Mouse (Mus musculus): ENCODE data around the gene N4bp2l1. TPM values are rescaled to one million over a fixed set of nuclear protein-coding genes. Genes with fewer than 3 reads are reported as not detected.

N4bp2l1 gene
- polyA plus RNA-seq, 1 experiment from 2014 or later, result 13.0 TPM

- no peaks in the 10 kb centered on the region for H3K36me3 ChIP-seq (ENCODE audit: control insufficient read depth, insufficient read depth, low read length)
- no peak overlapping the region for H3K4me2 ChIP-seq
- no peak overlapping the region for H3K27ac ChIP-seq (ENCODE audit: low read depth, low read length)
- no peaks in the 10 kb centered on the region for H3K27me3 ChIP-seq (replicated peaks; ENCODE audit: control insufficient read depth, insufficient read depth, low read length)
- no peak overlapping the region for H3K4me3 ChIP-seq (ENCODE audit: low read depth, low read length)
- 85% methylated on average over 14 of the region's 14 CpGs for WGBS
- 0 out of 2 replicates have a peak overlapping the region, but pooled peaks have one; percentile 14 for H3K9ac ChIP-seq (ENCODE audit: low read depth, low read length)
- no peak for ATAC-seq (replicated peaks; ENCODE audit: low FRiP score)
- no peak for DNase-seq (ENCODE audit: low spot score)
- H3K4me1 ChIP-seq (replicated peaks; ENCODE audit: control insufficient read depth, insufficient read depth, low read length), result peaks cover 22% of the 10 kb centered on the region
- no peaks in the 10 kb centered on the region for H3K9me3 ChIP-seq (ENCODE audit: control insufficient read depth, low read length)
These were observed 4.6 kb upstream of the N4bp2l1 start for GRCm38 (mm10) chr5:150601441-150602230.

GRCm38 (mm10) chr5:150600554-150601440, 3.8 kb upstream of the N4bp2l1 start:
- H3K9ac ChIP-seq (ENCODE audit: low read depth, low read length), result 0 out of 2 replicates have a peak overlapping the region, but pooled peaks have one; percentile 14
- no peak overlapping the region for H3K4me3 ChIP-seq (ENCODE audit: low read depth, low read length)
- no peaks in the 10 kb centered on the region for H3K36me3 ChIP-seq (ENCODE audit: control insufficient read depth, insufficient read depth, low read length)
- no peak overlapping the region; the same call in 1 of the 2 replicates for H3K27ac ChIP-seq (ENCODE audit: low read depth, low read length)
- ATAC-seq (replicated peaks; ENCODE audit: low FRiP score), result no peak
- H3K27me3 ChIP-seq (replicated peaks; ENCODE audit: control insufficient read depth, insufficient read depth, low read length), result no peaks in the 10 kb centered on the region
- peaks cover 22% of the 10 kb centered on the region for H3K4me1 ChIP-seq (replicated peaks; ENCODE audit: control insufficient read depth, insufficient read depth, low read length)
- H3K9me3 ChIP-seq (ENCODE audit: control insufficient read depth, low read length), result no peaks in the 10 kb centered on the region
- no peak overlapping the region for H3K4me2 ChIP-seq
- WGBS, result 73% methylated on average over 20 of the region's 20 CpGs
- DNase-seq (ENCODE audit: low spot score), result no peak

- Histone ChIP-seq H3K4me1 (replicated peaks; ENCODE audit: control insufficient read depth, insufficient read depth, low read length) (peaks cover 30% of the 10 kb centered on the region), H3K27ac (ENCODE audit: low read depth, low read length) (no peak overlapping the region), H3K4me2 (peak overlapping the region; percentile 51), H3K36me3 (ENCODE audit: control insufficient read depth, insufficient read depth, low read length) (no peaks in the 10 kb centered on the region), H3K9me3 (ENCODE audit: control insufficient read depth, low read length) (no peaks in the 10 kb centered on the region), H3K27me3 (replicated peaks; ENCODE audit: control insufficient read depth, insufficient read depth, low read length) (no peaks in the 10 kb centered on the region), H3K9ac (ENCODE audit: low read depth, low read length) (no peak overlapping the region), H3K4me3 (ENCODE audit: low read depth, low read length) (no peak overlapping the region)
- DNase-seq (ENCODE audit: low spot score) (no peak), ATAC-seq (replicated peaks; ENCODE audit: low FRiP score) (no peak)
- 73% methylated on average over 13 of the region's 13 CpGs for WGBS
These were observed 2.6 kb upstream of the N4bp2l1 start for GRCm38 (mm10) chr5:150599301-150600294.

GRCm38 (mm10) chr5:150598202-150599119, 1.5 kb upstream of the N4bp2l1 start:
- Histone ChIP-seq H3K4me2 (peak overlapping the region; percentile 51), H3K9me3 (ENCODE audit: control insufficient read depth, low read length) (no peaks in the 10 kb centered on the region), H3K9ac (ENCODE audit: low read depth, low read length) (peak overlapping the region; percentile 48), H3K27ac (ENCODE audit: low read depth, low read length) (no peak overlapping the region; the same call in 1 of the 2 replicates), H3K4me1 (replicated peaks; ENCODE audit: control insufficient read depth, insufficient read depth, low read length) (peaks cover 31% of the 10 kb centered on the region), H3K36me3 (ENCODE audit: control insufficient read depth, insufficient read depth, low read length) (no peaks in the 10 kb centered on the region), H3K27me3 (replicated peaks; ENCODE audit: control insufficient read depth, insufficient read depth, low read length) (no peaks in the 10 kb centered on the region), H3K4me3 (ENCODE audit: low read depth, low read length) (no peak overlapping the region)
- DNase-seq (ENCODE audit: low spot score) (no peak), ATAC-seq (replicated peaks; ENCODE audit: low FRiP score) (peak; percentile 18; the same call in 1 of the 2 replicates)
- 40% methylated on average over 21 of the region's 21 CpGs for WGBS

- ATAC-seq (replicated peaks; ENCODE audit: low FRiP score), result no peak
- H3K4me1 ChIP-seq (replicated peaks; ENCODE audit: control insufficient read depth, insufficient read depth, low read length), result peaks cover 39% of the 10 kb centered on the region
- H3K27ac ChIP-seq (ENCODE audit: low read depth, low read length), result no peak overlapping the region
- H3K36me3 ChIP-seq (ENCODE audit: control insufficient read depth, insufficient read depth, low read length), result no peaks in the 10 kb centered on the region; the same call in 1 of the 2 replicates
- no peak for DNase-seq (ENCODE audit: low spot score)
- H3K9ac ChIP-seq (ENCODE audit: low read depth, low read length), result no peak overlapping the region
- no peaks in the 10 kb centered on the region for H3K9me3 ChIP-seq (ENCODE audit: control insufficient read depth, low read length)
- no peaks in the 10 kb centered on the region for H3K27me3 ChIP-seq (replicated peaks; ENCODE audit: control insufficient read depth, insufficient read depth, low read length)
- no peak overlapping the region; the same call in 1 of the 2 replicates for H3K4me3 ChIP-seq (ENCODE audit: low read depth, low read length)
- H3K4me2 ChIP-seq, result peak overlapping the region; percentile 94; the same call in 1 of the 2 replicates
- WGBS, result 33% methylated on average over 11 of the region's 11 CpGs
These were observed 1.5 kb downstream of the N4bp2l1 start for GRCm38 (mm10) chr5:150595366-150596016.

- Histone ChIP-seq H3K27ac (ENCODE audit: low read depth, low read length) (no peak overlapping the region), H3K27me3 (replicated peaks; ENCODE audit: control insufficient read depth, insufficient read depth, low read length) (no peaks in the 10 kb centered on the region), H3K36me3 (ENCODE audit: control insufficient read depth, insufficient read depth, low read length) (no peaks in the 10 kb centered on the region; the same call in 1 of the 2 replicates), H3K9me3 (ENCODE audit: control insufficient read depth, low read length) (no peaks in the 10 kb centered on the region), H3K4me2 (peak overlapping the region; percentile 94), H3K9ac (ENCODE audit: low read depth, low read length) (peak overlapping the region; percentile 91), H3K4me3 (ENCODE audit: low read depth, low read length) (peak overlapping the region; percentile 93), H3K4me1 (replicated peaks; ENCODE audit: control insufficient read depth, insufficient read depth, low read length) (peaks cover 32% of the 10 kb centered on the region)
- WGBS, result 14% methylated on average over 15 of the region's 17 CpGs
- ATAC-seq (replicated peaks; ENCODE audit: low FRiP score) (no peak), DNase-seq (ENCODE audit: low spot score) (no peak)
These were observed 2.2 kb downstream of the N4bp2l1 start for GRCm38 (mm10) chr5:150594649-150595339.
